Mouse (Mus musculus) cerebellum, postnatal 14 days (tissue): Measurements from ENCODE around the gene Frmd8.
"Not testable (repeated sequence)": the region's sequence is repeated elsewhere in the genome, so short reads cannot be mapped to it uniquely, and the experiment has no call there.

ENCODE experiments used
- DNase-seq, 2 experiments: peaks; one replicate each; pipeline ENCODE4 v3.0.0; 2021; ENCODE audit warnings: mixed read lengths in 2 of 2

Gene Frmd8

DNA sequence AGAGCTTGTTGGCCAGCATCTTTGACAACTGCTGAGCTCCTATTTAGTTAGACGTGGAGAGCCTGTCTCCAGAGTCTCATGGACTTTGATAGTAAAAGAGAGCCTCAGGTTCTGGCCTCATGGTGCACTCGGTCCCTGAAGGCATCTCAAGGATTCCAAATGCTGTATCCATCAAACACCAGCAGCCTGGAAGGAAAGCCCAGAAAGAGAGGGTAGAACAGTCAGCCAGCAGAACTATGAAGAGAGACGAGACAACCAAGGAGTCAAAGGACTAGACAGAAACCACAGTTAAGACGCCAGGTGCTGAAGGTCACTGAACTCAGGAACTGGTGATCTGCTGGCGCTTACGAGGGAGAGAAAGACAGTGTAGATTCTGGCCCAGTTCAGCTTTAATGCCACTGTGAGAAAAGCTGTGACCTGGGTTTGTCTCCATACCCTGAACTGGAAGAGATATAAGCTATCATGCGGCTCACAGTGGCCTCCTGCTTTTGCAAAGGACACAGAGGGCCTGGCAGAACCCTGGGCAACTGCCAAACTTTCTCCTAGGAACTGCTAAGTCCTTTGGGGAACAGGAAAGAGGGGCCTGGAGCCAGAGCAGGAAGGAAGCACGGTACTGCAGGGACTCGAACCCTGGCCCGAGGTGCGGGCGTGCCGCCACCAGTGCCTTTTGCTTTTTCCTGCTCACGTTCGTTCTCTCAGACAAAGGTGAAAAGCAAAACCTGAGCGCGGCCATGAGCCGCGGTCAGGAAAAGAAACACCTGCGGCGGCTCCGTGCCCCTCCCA, 50.8 kb downstream of the Frmd8 start:
- DNase-seq = peak; percentile 60

DNA sequence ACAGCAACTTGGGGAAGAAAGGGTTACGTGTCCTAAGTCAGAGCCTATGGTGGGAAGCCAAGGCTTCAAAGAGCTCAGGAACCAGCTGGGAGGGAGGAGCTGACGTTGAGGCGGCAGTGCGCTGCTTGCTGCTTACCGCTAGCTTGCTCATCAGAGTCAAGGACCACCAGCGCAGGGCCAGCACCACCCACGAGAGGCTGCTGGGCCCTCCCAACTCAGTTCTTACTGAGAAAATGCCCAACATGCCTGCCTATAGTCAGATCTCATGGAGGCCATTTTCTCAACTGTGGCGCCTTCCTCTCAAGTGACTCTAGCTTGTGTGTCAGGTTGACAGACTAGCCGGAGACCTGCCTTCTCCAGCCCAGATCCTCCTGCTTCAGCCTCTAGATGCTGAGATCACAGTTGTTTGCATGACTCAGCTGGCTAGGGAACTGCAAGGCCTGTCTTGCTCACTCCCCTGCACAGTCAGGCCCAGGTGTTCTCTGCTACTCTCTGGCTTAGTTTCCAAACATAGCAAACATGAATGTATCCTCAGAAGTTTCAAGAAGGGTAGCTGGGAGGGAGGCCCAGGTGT, 51.7 kb downstream of the Frmd8 start:
- peak in 1 of 2 experiments; percentile 49 for DNase-seq

DNA sequence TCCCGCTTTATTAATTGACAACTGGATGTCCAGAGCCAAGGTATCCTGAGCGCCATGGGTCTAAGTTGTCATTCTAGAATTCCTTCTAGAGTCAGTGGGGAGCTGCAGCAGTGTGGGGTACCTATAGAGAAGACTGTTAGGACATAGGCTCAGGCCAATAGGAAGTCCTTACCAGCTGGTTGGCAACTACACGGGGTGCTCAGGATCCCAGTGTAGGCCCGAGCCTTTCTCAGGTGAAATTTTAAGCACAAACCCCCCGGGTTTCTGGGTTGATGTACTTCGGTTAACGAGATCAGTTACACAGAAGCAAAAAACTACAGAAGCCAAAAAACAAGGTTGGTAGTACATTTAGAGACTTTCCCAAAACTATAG, 52.3 kb downstream of the Frmd8 start:
- DNase-seq = no peak

DNA sequence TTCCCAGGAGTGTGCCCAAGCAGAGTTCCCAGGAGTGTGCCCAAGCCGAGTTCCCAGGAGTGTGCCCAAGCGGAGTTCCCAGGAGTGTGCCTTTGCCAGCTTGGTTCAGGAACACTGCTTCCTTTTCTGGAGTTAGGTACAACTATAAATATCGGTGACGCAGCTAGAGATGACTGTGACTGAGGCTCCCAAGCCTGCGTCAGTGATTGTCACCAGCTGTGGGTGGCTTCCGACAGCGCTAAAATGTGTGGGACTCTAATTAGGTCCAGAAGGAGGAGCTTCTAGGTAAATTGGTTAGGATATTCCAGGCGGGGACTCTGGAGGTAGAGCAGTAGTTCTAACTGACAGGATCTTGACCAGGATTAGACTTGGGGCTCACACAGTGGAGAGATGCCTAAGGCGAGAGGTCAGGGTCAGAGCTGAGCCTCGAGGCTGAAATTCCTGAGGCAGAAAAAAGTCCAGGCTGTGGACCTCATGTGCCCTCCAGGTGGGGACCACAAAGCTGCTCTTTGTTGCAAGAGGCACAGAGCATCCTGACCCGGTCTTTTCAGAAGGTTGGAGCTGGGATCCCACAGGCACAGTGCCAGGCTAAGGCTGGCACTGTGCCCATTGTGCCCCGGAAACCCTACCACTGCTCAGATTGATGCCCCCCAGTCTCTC, 52.8 kb downstream of the Frmd8 start:
- DNase-seq = no peak

DNA sequence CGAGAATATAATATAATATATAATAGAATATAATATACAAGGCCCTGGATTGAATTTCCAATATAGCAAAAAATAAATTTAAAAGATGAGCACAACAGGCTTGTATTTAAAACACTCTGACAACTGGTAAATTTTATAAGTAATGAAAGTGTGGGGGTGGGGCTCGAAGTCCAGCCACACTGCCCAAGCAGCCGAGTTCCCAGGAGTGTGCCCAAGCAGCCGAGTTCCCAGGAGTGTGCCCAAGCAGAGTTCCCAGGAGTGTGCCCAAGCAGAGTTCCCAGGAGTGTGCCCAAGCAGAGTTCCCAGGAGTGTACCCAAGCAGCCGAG, 53.3 kb downstream of the Frmd8 start:
- no peak for DNase-seq

DNA sequence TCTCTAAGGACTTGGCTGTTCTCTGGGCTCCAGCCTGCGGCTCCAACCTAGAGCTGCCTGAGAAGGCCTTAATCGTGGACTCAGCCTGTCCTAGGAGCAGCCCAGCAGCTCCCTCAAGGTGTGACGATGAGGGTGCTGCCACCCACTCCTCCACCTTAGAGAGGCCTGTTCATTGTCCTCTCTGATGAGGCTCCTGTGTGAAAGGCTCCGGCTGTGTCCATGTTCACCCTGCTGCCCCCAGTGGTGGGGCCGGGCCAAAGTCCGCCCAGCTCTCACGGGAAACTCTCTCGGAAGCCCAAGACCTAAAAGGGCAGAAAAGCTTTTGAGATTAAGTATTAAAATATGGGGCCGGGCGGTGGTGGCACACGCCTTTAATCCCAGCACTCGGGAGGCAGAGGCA, 55.5 kb downstream of the Frmd8 start:
- peak in 1 of 2 experiments; percentile 66 for DNase-seq

DNA sequence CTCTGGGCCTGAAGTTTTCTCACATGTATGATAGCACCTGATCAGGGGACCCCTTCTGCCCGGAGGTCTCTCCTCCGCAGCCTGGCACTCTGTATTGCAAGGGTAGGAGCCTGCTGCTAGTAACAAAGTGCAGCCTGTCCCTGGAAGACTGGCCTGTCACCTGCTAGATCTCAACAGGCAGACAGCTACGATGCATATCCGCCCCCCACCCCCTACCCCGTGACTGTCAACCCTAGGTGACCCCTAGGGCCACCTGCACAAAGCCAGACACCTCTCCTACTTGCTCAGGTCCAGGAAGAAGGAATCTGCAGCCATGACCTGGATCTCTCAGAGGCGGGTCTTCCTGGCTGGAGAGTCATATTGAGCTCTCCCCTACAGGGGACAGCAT, 56.5 kb downstream of the Frmd8 start:
- DNase-seq = no peak

DNA sequence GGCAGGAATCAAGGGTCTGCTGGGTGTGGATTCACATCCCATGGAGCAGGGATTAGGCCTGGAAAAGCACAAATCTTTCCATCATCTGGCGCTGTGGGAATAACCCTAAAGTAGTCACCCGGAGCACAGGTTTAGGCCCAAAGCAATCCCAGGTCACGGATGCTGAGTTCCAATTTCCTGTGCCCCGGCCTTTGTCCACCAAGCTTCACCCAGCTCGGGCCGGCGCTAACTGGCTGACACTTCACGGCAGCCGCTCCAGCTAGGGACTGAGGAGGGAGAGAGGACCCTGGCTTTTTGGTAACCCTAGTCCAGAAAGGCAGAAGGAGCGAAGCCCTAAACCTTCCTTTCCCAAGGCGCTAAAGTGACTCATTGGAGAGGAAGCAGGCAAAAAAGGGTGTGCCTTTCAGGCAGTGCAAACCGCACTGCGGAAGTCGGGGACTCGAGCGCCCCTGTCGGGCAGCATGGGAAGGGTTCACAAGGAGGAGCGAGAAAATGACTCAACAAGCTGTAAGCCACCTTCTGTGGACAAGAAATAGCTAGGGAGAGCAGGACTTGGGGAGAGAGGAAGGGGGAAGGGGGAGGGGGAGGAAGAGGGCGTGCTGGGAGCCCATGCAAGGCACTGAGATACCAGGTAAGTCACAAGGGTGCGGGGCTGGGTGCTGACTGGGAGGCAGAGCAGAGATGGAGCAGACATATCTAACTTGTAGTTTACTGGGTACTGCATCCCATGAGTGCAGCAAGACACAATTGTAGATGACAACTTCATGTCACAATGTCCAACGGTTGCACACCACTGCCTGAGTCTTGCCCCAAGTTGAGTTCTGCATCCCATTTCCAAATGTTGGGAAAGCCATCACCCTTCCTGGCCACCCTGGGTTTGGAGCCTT, 57.1 kb downstream of the Frmd8 start:
- peak; percentile 92 to 93 for DNase-seq

DNA sequence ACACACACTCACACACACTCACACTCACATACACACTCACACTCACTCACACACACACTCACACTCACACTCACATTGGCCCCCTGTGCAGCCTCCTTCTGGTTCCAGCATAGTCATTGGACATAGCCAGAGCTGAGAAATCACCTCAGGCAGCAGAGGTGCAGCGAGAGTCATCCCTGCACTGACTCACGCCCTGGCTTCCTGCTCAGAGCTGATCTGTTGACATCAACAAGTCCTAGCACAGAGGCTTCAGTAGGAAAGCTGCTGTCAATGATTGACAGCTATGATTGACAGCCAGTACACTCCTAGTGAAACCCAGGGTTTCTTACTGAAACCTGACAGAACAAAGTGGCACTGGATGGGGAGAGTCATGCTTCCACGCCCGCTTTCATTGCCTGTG, 59.1 kb downstream of the Frmd8 start:
- no peak for DNase-seq

DNA sequence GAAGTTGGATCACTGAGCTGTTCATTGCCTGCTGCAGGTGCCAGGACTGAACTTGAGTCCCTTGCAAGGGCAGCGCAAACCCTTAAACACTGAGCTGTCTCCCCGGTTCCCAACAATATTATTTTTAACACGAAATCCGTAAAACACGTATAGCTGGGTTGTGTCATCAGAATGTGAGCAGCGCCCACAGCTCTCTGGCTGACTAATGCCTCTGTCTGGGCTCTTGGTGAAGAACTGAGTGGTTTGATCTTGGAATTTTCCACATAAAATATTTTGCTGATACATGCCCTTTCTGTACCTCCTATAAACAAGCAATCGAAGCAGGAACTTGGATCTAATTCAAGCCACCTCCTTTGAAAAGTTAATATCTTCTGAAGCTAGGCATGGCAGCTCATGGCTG, 60.1 kb downstream of the Frmd8 start:
- no peak for DNase-seq

DNA sequence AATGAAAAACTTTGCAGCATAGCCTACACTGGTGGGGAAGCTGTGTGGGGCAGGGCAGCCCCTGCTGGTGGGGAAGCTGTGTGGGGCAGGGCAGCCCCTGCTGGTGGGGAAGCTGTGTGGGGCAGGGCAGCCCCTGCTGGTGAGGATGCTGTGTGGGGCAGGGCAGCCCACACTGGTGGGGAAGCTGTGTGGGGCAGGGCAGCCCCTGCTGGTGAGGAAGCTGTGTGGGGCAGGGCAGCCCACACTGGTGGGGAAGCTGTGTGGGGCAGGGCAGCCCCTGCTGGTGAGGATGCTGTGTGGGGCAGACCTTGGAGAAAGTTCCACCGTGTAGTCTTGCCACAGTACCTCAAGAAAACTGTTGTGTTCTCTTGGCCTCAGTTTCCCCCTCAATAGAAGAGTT, 61.0 kb downstream of the Frmd8 start:
- DNase-seq = not testable (repeated sequence)

DNA sequence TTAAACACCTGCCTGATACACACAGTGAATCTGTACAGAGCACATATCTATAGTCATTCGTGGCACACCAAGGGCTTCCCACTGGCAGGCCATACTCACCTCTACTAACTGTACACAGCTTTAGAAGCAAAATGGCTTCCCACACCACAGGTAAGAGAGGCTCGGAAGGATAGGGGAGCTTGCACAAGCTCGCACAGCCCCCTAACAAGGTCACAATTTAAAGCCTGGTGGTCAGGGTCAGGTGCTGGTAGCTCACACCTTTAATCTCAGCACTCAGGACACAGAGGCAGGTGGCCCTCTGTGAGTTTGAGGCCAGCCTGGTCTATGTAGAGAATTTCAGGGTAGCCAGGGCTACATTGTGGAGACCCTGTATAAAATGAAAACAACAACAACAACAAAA, 61.5 kb downstream of the Frmd8 start:
- no peak for DNase-seq

DNA sequence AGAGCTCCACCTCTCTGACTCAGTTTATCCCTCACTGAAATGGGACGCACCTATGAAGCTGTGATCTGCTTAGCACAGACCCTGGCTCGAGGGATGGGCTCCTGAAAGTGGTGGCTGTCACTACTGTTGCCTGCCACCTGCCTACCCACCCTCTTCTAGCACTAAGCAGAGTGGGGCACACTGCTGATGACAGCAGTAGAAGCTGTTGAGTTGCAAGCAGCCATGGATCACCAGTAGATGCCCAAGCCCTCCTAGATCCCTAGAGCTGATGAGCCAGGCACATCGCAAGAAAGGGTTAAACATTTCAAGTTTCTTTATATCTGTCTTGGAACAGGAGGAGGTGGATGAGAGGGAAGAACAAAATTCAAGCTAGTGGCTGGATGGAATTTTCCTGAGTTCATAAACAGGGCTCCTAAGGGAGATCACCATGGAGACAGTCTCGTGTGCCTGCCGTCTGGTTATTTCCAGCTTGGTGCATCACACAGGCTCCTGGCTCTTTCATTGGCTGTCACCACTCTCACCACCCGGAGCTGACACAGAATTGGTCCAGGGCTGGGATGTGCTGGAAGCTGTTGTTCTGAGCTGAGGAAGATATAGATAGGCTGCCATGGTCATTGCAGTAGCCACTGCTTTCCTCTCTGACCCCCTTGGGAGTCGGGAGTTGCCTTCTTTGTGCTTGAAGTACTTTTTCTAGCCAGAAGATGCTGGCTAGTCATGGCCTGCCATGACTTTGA, 63.1 kb downstream of the Frmd8 start:
- DNase-seq = peak; percentile 79 to 82

DNA sequence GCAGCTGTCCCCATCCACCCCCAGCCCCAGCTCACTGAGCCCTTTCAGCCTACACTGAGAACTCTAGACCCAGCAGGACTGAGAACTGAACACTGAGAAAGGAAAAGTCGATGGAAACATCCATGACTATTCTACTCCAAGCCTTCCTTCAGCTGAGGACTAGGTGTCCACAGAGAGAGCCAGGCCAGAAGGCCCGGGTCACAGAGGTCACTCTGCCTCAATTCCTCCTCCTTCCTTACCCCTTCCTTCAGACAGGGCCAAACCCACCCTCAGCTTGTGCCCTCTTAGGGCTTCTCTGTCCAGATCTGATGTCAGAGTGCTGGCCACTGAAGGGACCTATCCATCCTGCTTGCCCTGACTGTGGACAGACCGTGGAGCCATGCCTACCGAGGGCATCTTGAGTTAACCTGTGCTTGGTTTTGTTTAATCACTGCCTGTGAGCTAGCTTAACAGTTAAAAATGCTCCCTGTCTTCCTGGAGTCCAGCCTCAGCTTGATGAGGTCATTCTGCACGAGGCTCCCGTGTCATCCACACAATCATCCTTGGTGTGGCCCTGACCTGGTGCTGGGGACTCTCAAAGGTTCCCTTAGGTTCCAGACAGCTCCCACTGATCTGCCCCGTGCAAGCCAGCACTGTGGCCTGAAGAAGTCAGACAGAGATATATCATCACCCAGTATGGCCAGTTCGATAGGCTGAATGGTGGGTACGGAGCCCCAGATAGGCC, 64.1 kb downstream of the Frmd8 start:
- DNase-seq = peak in 1 of 2 experiments; percentile 25

DNA sequence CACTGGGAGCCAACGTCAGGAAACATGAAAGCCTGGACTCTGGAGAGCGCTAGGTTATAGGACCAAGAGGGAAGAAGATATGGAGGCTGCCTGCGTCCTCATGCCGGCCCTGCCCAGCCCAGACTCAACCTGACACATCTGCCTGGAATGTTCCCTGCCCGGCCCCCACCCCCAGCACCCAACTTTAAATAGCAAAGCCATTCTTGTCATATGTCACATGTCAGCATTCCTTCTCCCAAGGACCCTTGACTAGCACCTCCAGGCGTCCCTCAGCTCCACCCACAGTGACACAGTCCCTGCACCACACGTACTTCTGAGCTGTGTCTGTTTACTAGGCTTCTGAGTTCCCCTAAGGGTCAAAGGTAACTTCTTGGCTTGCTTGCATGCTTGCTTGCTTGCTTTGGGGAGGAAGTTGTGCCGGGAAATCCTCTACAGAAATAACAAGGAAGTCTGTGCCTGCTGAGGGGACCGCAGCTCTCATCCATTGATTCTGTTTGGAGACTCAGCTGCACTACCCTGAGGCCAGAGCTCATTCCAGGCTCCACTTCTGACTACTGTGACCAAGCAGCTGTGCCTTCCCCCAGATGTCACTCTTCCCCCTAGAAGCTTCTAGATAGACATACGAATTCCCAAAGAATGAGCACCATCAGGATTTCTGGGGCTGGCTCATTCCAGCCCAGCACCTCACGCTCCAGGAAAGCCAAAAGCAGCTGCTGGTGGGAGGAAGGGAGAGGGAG, 64.8 kb downstream of the Frmd8 start:
- DNase-seq = no peak

DNA sequence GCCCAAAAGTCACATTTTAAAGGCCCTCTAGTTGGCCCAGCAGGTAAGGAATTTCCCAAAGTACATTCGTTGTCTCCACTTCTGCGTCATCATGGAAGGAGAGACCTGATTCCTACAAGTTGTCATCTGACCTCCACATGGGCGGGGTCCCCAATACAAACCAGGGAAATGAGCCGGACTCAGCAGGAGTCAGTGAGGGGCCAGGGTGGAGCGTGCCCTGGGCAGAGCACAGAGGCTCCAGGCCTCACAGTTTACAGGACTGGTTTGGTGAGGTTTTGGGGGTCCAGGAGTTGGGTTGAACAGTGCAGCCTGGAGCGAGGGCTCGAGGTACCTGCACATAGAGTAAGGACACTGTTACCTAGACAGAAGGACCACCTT, 65.4 kb downstream of the Frmd8 start:
- DNase-seq = no peak

DNA sequence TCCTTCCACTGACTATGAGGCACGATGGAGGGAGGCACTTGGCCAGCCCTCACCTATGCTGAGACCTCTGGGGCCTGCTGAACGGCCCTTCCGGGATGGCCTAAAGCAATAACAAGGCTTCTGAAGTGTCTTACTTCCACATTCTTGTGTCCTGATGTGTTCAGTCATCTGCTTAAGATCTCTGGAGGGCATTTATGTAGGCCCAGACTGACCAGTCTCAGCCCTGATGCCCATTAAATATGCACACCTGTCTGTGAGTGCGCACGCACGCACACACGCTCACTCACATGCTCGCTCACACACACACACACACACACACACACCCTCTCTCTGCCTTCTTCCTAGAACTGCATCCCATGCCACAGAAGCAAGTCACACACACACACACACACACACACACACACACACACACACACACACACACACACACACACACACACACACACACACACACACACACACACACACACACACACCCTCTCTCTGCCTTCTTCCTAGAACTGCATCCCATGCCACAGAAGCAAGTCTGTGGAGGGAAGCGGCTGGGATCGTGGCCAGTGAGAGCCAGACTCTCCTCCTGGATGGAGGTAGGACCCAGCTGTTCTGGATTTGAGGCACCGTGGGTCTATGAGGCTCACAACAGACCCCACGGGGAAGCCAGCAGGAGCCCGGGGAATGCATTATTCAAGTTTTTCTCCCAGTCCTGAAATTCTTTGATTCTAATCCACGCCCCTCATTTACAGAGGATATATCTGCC, 65.9 kb downstream of the Frmd8 start:
- DNase-seq = peak in 1 of 2 experiments; percentile 48

DNA sequence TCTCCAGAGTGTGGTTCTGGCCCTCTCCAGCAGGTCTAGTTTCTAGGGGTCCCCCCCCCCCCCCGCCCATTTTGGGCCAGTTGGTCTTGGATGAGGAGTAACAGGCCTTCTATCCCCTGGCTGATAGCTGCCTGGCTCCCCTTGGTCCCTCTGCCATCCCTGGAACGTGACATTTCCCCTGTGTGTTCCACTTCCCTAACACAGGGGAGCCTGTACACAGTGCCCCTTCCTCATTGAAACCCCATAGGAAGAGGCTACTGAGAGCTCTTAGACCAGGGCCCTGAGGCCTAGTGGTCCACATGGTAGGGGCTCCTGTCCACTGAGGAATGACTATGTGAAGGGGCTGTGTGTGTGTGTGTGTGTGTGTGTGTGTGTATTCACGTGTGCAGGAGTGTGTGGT, 67.3 kb downstream of the Frmd8 start:
- DNase-seq = no peak

DNA sequence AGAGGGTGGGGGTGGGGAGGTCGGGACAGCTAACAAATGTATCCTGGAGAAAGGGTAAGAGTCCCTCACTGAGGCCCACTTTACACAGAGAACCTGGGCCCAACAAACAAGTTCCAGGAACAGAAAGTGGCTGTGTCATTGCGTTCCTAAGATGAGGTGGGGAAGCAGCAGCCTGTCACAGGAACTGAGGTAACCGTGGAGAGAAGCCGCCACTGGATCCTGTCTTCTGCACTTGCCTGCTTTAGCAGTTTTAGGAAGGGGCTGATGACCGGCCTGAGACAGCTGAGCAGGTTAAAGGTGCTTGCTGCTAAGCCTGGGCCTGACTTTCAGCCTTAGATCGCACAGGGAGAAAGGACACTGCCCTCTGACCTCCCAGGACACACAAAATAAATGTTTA, 68.3 kb downstream of the Frmd8 start:
- no peak for DNase-seq

DNA sequence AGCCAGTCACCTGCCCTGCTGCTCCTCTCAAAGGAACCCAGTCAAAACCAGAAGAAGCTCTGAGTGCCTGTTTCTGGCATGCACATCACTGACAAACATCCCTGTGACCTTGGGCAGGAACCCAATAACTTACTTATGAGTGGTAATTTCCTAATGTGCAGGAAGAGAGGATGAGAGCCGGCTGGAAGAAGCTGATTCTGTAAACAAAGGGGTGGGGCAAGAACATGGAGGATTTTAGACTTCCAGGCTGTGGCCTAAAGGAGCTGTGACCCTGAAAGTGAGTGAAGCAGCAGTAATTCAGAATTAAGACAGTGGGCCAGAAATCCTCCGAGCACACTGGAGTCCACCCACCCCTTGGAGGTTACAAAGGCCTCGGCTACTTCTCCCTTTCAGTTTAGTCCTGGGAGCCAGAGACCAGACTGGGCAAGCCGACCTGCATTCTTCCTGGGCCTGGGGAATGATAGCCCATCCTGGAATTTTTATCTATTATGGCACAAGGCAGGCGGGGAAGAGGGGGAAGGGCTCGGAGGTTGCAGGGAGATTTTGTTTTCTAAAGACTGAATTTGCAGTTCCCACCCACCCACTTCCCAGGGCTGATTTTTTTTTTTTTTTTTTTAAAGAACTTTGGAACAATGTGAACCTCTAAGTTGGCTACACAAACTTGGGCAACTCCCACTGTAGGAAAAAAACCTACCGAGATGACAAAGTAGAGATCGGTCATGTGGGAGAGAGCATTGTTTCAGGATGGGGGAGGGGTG, 68.8 kb downstream of the Frmd8 start:
- DNase-seq = peak in 1 of 2 experiments; percentile 50
